Mouse (Mus musculus) liver, embryonic 14.5 days (tissue): ENCODE results near the gene Umad1. TPM values are rescaled to one million over a fixed set of nuclear protein-coding genes. Genes with fewer than 3 reads are reported as not detected.

Experiments
- ATAC-seq: fragments of 200-750 bp; cut with Nextera tagmentation; 2 replicates; pipeline ENCODE4 v1.8.0; 2017; ENCODE audit warnings: moderate number of reproducible peaks, mild to moderate bottlenecking, moderate library complexity; ENCODE audit not compliant: insufficient read depth
- DNase-seq, 3 experiments: peaks; one replicate each; pipeline ENCODE4 v3.0.0-alpha.2; 2012 to 2013; ENCODE audit warnings: low read depth in 3 of 3, low spot score in 3 of 3
- H3K27ac ChIP-seq: fragments of 300-500 bp; sonication (generic); 2 replicates; pipeline ENCODE4 v1.5.1; 2014; ENCODE audit warnings: moderate library complexity, mild to moderate bottlenecking, control low read depth, inconsistent platforms
- H3K27me3 ChIP-seq: fragments of 300-500 bp; sonication (generic); 2 replicates; pipeline ENCODE4 v1.6.1; 2014; ENCODE audit warnings: mild to moderate bottlenecking, low read length, moderate library complexity; ENCODE audit not compliant: control insufficient read depth, insufficient read depth
- H3K36me3 ChIP-seq: fragments of 300-500 bp; sonication (generic); replicated peaks from 2 replicates; pipeline ENCODE4 v1.6.1; 2014; ENCODE audit warnings: low read depth; ENCODE audit not compliant: control insufficient read depth, insufficient read depth
- H3K4me1 ChIP-seq, 2 experiments: fragments of 200-500 bp in 1 of 2; fragments of 300-500 bp in 1 of 2; sonication (generic) in 1 of 2; replicated peaks; 2 replicates each; pipeline ENCODE4 v1.6.1; 2012 to 2014; ENCODE audit warnings: antibody characterized with exemption in 1 of 2, inconsistent platforms in 1 of 2, low read length in 1 of 2; ENCODE audit not compliant: control insufficient read depth in 2 of 2, insufficient read depth in 2 of 2
- H3K4me2 ChIP-seq: fragments of 300-500 bp; sonication (generic); 2 replicates; pipeline ENCODE4 v1.6.1; 2014; ENCODE audit warnings: low read depth, mild to moderate bottlenecking, control low read depth, moderate library complexity
- H3K4me3 ChIP-seq, 2 experiments: fragments of 200-500 bp in 1 of 2; fragments of 300-500 bp in 1 of 2; sonication (generic) in 1 of 2; 2 replicates each; pipeline ENCODE4 v1.5.1; 2012 to 2014; ENCODE audit warnings: low read depth in 2 of 2, low read length in 2 of 2, mild to moderate bottlenecking in 2 of 2, control low read depth in 1 of 2, inconsistent platforms in 1 of 2, moderate library complexity in 1 of 2; ENCODE audit not compliant: insufficient read depth in 1 of 2
- H3K9ac ChIP-seq: fragments of 300-500 bp; sonication (generic); replicated peaks from 2 replicates; pipeline ENCODE4 v1.6.1; 2014; ENCODE audit warnings: mild to moderate bottlenecking, control low read depth, moderate library complexity
- H3K9me3 ChIP-seq: fragments of 300-500 bp; sonication (generic); 2 replicates; pipeline ENCODE4 v1.6.1; 2016; ENCODE audit warnings: low read length, mixed read lengths; ENCODE audit not compliant: control insufficient read depth
- CTCF ChIP-seq: IDR thresholded peaks from 2 replicates; pipeline ENCODE4 v1.5.1; 2016; ENCODE audit warnings: antibody characterized with exemption, low read depth, control low read depth
- EP300 ChIP-seq: IDR thresholded peaks from 2 replicates; pipeline ENCODE4 v1.6.1; 2016; ENCODE audit warnings: antibody characterized with exemption, low read depth
- WGBS: fragments of 180-500 bp; shearing (Covaris S2); extraction: QIAGEN DNeasy Blood & Tissue Kit; methylation state at CpG from one replicate; pipeline ENCODE4 v1.1.7; 2014; ENCODE audit not compliant: insufficient replicate concordance; 5-methylcytosine and 5-hydroxymethylcytosine counted together
- polyA plus RNA-seq, 2 experiments: library from polyadenylated mRNA; depleted of rRNA in 1 of 2; stranded (reverse) in 1 of 2; unstranded in 1 of 2; fragments of >200 nt; fragmentation: Nextera tagmentation in 1 of 2; extraction: Ambion mirVana in 1 of 2; gene quantifications; 2 replicates each; pipeline versions ENCODE4 v1.2.1 to v1.2.3; 2012 to 2014

The Umad1 gene
- polyA plus RNA-seq, 2 experiments, result 8.1 to 14.7 TPM

DNA sequence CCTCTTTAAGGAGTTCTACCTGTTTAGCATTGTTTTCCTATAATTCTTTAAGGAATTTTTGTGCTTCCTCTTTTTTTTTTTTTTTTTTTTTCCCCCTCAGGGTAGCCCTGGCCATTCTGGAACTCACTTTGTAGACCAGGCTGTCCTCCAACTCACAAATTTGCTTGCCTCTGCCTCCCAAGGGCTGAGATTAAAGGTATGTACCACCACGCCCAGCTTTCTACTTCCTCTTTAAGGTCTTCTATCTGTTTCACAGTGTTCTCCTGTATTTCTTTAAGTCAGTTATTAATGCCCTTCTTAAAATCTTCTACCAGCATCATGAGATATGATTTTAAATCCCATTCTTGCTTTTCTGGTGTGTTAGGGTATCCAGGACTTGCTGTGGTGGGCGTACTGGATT lies 130.2 kb downstream of the Umad1 start:
- Histone ChIP-seq H3K27ac (no peak overlapping the region), H3K27me3 (no peaks in the 10 kb centered on the region), H3K4me1 (peaks cover 0 to 6% of the 10 kb centered on the region in 2 experiments; a peak in 1 of 4 replicates), H3K4me2 (no peak overlapping the region), H3K4me3 (no peak overlapping the region), H3K36me3 (no peaks in the 10 kb centered on the region), H3K9me3 (no peaks in the 10 kb centered on the region), H3K9ac (no peak overlapping the region)
- WGBS, result 82% methylated on average over 2 of the region's 2 CpGs
- DNase-seq, result no peak
- no peak for ATAC-seq
- no peak for TF ChIP-seq EP300
- no peak for TF ChIP-seq CTCF

DNA sequence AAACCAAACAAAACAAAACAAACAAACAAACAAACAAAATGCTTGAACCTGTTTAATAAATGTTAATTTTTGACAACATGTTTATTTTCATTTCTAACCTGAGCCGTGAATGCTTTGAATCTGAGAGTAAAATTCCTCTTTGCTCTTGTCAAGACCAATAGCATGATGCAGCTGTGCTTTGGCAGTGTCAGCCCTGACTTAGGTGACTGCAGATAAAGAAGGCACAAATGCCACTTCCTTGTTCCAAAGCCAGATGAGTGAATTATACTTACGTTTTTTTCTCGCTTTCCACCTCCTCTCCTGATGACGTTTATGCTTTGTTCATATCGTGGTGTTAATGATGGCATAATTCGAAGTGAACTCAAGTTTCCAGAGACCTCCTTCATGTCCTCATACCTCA lies 131.2 kb downstream of the Umad1 start:
- no peak for ATAC-seq
- H3K4me2 ChIP-seq, result no peak overlapping the region
- H3K9ac ChIP-seq, result no peak overlapping the region
- H3K36me3 ChIP-seq, result no peaks in the 10 kb centered on the region
- no peak overlapping the region for H3K4me3 ChIP-seq
- peaks cover 0 to 7% of the 10 kb centered on the region in 2 experiments; a peak in 1 of 4 replicates for H3K4me1 ChIP-seq
- no peaks in the 10 kb centered on the region for H3K27me3 ChIP-seq
- no peak overlapping the region for H3K27ac ChIP-seq
- no peak for DNase-seq
- WGBS, result 75% methylated on average over 6 of the region's 6 CpGs
- H3K9me3 ChIP-seq, result no peaks in the 10 kb centered on the region
- TF ChIP-seq CTCF, result no peak

DNA sequence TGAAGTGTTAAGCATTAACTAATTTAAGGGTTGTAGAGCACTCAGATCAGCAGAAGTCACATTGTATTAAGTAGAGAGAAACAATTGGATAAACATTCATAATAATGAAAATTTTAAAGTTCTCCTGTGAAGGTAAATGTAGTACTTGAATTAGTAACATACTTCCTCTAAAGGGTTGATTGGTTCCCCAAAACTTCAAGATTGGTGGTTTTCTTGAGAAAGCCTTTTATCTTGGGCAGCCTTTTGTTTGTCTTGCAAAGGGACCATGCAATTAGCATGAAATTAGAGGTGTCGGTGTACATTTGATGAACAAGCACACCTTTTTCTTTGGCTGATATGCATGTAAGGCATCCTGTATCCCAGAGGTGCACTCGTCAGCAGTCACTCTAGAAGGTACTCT lies 131.8 kb downstream of the Umad1 start:
- H3K9ac ChIP-seq, result no peak overlapping the region

DNA sequence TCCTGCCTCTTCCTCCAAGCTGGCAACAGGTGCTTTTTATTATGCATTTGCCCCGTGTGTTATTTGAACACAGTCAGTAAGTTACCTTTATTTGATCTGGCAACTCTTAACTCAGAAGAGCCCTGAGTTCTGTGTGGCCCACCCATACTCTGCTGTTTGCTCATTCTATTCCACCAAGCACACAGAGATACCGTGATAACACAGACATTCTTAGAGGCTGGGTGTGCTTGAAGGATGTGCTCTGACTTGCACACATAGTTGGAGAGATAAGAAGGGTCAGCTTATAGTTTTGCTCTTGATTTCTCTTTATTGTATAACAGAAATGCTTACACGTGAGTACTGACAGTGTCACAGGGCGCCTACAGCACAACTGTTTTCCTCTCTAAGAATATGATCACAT lies 133.9 kb downstream of the Umad1 start:
- H3K4me2 ChIP-seq, result no peak overlapping the region
- H3K4me3 ChIP-seq, result no peak overlapping the region
- H3K27me3 ChIP-seq, result no peaks in the 10 kb centered on the region
- H3K4me1 ChIP-seq, result peaks cover 0 to 7% of the 10 kb centered on the region in 2 experiments; a peak in 1 of 4 replicates
- peak in 1 of 3 experiments; percentile 36 for DNase-seq
- H3K9ac ChIP-seq, result no peak overlapping the region
- peak; percentile 59; the same call in 1 of the 2 replicates for ATAC-seq
- H3K27ac ChIP-seq, result no peak overlapping the region
- 35% methylated on average over 4 of the region's 4 CpGs for WGBS
- no peaks in the 10 kb centered on the region for H3K9me3 ChIP-seq
- TF ChIP-seq CTCF, result no peak
- TF ChIP-seq EP300, result no peak
- no peaks in the 10 kb centered on the region for H3K36me3 ChIP-seq

More for the DNA sequence above, 131.8 kb downstream of the Umad1 start:
- H3K27ac ChIP-seq, result no peak overlapping the region
- H3K36me3 ChIP-seq, result no peaks in the 10 kb centered on the region
- no peak for DNase-seq
- peaks cover 0 to 7% of the 10 kb centered on the region in 2 experiments; a peak in 1 of 4 replicates for H3K4me1 ChIP-seq
- WGBS, result 67% methylated on average over 2 of the region's 2 CpGs
- no peak overlapping the region for H3K4me3 ChIP-seq
- H3K4me2 ChIP-seq, result no peak overlapping the region
- TF ChIP-seq EP300, result no peak
- TF ChIP-seq CTCF, result no peak
- no peaks in the 10 kb centered on the region for H3K27me3 ChIP-seq
- no peak for ATAC-seq
- no peaks in the 10 kb centered on the region for H3K9me3 ChIP-seq

DNA sequence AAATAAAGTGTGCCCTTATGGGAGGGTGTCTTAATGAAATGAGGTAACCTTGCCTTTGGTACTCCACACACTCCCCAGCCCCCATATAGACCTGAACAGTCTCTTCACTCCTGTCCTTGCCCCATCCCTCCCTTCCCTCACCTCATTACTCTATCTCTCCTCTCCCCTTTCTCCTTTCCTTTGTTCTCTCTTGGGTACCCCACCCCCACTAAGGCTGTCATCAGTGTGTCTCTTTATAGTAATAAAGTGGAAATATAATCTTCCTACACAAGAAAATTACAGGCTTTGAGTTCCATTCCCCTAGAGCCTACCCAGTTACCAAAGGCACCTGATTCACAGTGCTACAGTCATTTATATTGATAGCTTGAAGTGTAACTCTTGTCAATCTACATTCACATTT lies 135.0 kb downstream of the Umad1 start:
- TF ChIP-seq EP300, result no peak
- no peak overlapping the region for H3K4me2 ChIP-seq
- no peaks in the 10 kb centered on the region for H3K27me3 ChIP-seq
- peaks cover 0 to 7% of the 10 kb centered on the region in 2 experiments; a peak in 1 of 4 replicates for H3K4me1 ChIP-seq
- no peak overlapping the region for H3K27ac ChIP-seq
- H3K36me3 ChIP-seq, result no peaks in the 10 kb centered on the region
- ATAC-seq, result no peak
- H3K9me3 ChIP-seq, result no peaks in the 10 kb centered on the region
- DNase-seq, result no peak
- no peak overlapping the region for H3K4me3 ChIP-seq
- no peak overlapping the region for H3K9ac ChIP-seq

DNA sequence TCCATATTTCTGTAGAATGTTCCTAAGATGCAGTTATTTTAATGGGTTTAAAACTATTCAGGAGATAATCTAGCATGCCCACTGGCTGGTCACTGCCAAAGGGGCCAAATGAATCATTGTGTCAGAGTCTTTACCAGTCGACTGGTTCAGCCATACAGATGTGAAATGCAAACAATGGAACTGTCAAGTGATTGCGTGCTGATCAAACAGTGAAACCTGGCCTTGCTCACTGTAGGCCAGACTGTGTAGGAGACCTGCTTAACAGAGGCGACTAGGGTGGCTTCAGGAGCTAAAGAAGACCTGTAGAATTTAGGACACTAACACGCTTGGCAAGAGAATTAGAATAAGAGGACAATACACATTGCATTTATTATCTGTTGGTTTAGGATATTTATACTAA lies 136.0 kb downstream of the Umad1 start:
- Histone ChIP-seq H3K4me1 (peaks cover 0 to 7% of the 10 kb centered on the region in 2 experiments; a peak in 1 of 4 replicates), H3K27me3 (no peaks in the 10 kb centered on the region), H3K27ac (no peak overlapping the region), H3K9ac (no peak overlapping the region), H3K36me3 (no peaks in the 10 kb centered on the region), H3K9me3 (no peaks in the 10 kb centered on the region), H3K4me3 (no peak overlapping the region), H3K4me2 (no peak overlapping the region)
- no peak for ATAC-seq
- no peak for TF ChIP-seq CTCF
- no peak for TF ChIP-seq EP300
- 49% methylated on average over 4 of the region's 4 CpGs for WGBS
- DNase-seq, result no peak
